In the genomic region with DNA sequence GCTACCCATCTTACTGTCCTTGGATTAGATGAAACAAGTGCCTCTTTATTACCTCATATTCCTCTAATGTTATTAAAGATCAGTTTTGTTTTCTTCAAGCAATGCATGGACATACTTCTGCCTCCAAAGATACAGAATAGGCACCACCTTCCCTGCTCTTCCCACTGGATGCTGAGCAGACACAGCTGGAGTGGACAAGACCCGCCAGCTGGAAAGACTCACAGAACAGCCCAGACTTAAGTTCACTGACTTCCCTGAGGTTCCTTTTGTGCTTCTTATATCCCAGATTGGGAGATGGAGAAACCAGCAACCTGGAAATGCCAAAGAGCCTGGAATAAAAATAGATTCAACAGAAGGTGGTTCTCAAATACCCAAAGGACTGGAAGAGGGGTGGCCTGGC, we compare ENCODE assay signal across 8 mouse cellular contexts.
DNase-seq lines count a peak whose midpoint lies in the region; ATAC-seq and TF ChIP-seq lines count a peak whose summit lies in the region.
"Had no signal": no experiment of that assay in that cellular context is flagged by ENCODE, and none has a peak within 500 bp of the region (broad histone marks: within the 10 kb centered on the region; RNA-seq: fewer than 3 reads in every experiment).

No protein-coding gene starts in this region.

- peaks cover 35% of the 10 kb centered on the region for H3K4me1 ChIP-seq in embryonic facial prominence, embryonic 12.5 days
- peaks cover 27% of the 10 kb centered on the region for H3K4me1 ChIP-seq in embryonic facial prominence, embryonic 14.5 days (ENCODE audit: control insufficient read depth, insufficient read depth, low read length)
- peaks cover 8% of the 10 kb centered on the region; the same call in 1 of the 2 replicates for H3K4me1 ChIP-seq in intestine, embryonic 16.5 days (ENCODE audit: control insufficient read depth, insufficient read depth, low read length)
- no peaks in the 10 kb centered on the region for H3K4me1 ChIP-seq in lung, postnatal 0 days (ENCODE audit: insufficient read depth, low read depth, low read length)

- peak overlapping the region; percentile 97 for H3K27ac ChIP-seq in embryonic facial prominence, embryonic 12.5 days
- H3K27ac ChIP-seq in embryonic facial prominence, embryonic 14.5 days (replicated peaks; ENCODE audit: low read depth, low read length), result peak overlapping the region; percentile 97
- H3K27ac ChIP-seq in intestine, embryonic 16.5 days (ENCODE audit: low read length), result peak overlapping the region; percentile 49
- peak overlapping the region; percentile 47; the same call in 1 of the 2 replicates for H3K27ac ChIP-seq in lung, postnatal 0 days (ENCODE audit: low read length)
- H3K27ac ChIP-seq: forebrain, embryonic 13.5 days had no signal

- 88% methylated on average over 1 of the region's 1 CpGs for WGBS in embryonic facial prominence, embryonic 12.5 days
- WGBS in embryonic facial prominence, embryonic 14.5 days, result 72% methylated on average over 1 of the region's 1 CpGs
- WGBS in intestine, embryonic 16.5 days, result 65% methylated on average over 1 of the region's 1 CpGs
- WGBS in lung, postnatal 0 days, result 55% methylated on average over 1 of the region's 1 CpGs

- no peak for TF ChIP-seq CTCF in lung, postnatal 0 days (IDR thresholded peaks at IDR 0.05)

- TF ChIP-seq EP300 in lung, postnatal 0 days (IDR thresholded peaks at IDR 0.05), result peak; percentile 58; the same call in 1 of the 2 replicates

- no peak overlapping the region for H3K4me3 ChIP-seq in embryonic facial prominence, embryonic 12.5 days
- H3K4me3 ChIP-seq in embryonic facial prominence, embryonic 14.5 days (ENCODE audit: low read depth, low read length), result no peak overlapping the region
- H3K4me3 ChIP-seq in intestine, embryonic 16.5 days (ENCODE audit: low read length), result no peak overlapping the region
- no peak overlapping the region for H3K4me3 ChIP-seq in lung, postnatal 0 days (ENCODE audit: low read depth, low read length)
- H3K4me3 ChIP-seq: forebrain, embryonic 13.5 days had no signal

- no peaks in the 10 kb centered on the region for H3K9me3 ChIP-seq in embryonic facial prominence, embryonic 12.5 days
- no peaks in the 10 kb centered on the region for H3K9me3 ChIP-seq in embryonic facial prominence, embryonic 14.5 days (ENCODE audit: control insufficient read depth, low read length)
- no peaks in the 10 kb centered on the region for H3K9me3 ChIP-seq in intestine, embryonic 16.5 days (ENCODE audit: control insufficient read depth, low read length)
- no peaks in the 10 kb centered on the region for H3K9me3 ChIP-seq in lung, postnatal 0 days (ENCODE audit: low read length)
- H3K9me3 ChIP-seq: forebrain, embryonic 13.5 days had no signal

- no peaks in the 10 kb centered on the region for H3K27me3 ChIP-seq in embryonic facial prominence, embryonic 12.5 days
- H3K27me3 ChIP-seq in embryonic facial prominence, embryonic 14.5 days (replicated peaks; ENCODE audit: control insufficient read depth, insufficient read depth, low read length), result no peaks in the 10 kb centered on the region
- no peaks in the 10 kb centered on the region for H3K27me3 ChIP-seq in intestine, embryonic 16.5 days (replicated peaks; ENCODE audit: control insufficient read depth, insufficient read depth, low read length)
- no peaks in the 10 kb centered on the region for H3K27me3 ChIP-seq in lung, postnatal 0 days (replicated peaks; ENCODE audit: insufficient read depth, low read length)
- H3K27me3 ChIP-seq: forebrain, embryonic 13.5 days had no signal

- no peak for ATAC-seq in embryonic facial prominence, embryonic 12.5 days (ENCODE audit: insufficient number of reproducible peaks, insufficient read depth, low FRiP score, low TSS enrichment)
- no peak for ATAC-seq in embryonic facial prominence, embryonic 14.5 days (ENCODE audit: low read depth)
- no peak for ATAC-seq in intestine, embryonic 16.5 days
- ATAC-seq in lung, postnatal 0 days, result peak; percentile 84
- ATAC-seq: forebrain, embryonic 13.5 days had no signal

- no peaks in the 10 kb centered on the region for H3K36me3 ChIP-seq in embryonic facial prominence, embryonic 12.5 days
- H3K36me3 ChIP-seq in embryonic facial prominence, embryonic 14.5 days (ENCODE audit: control insufficient read depth, insufficient read depth, low read length), result no peaks in the 10 kb centered on the region
- H3K36me3 ChIP-seq in intestine, embryonic 16.5 days (ENCODE audit: control insufficient read depth, insufficient read depth, low read length), result no peaks in the 10 kb centered on the region
- H3K36me3 ChIP-seq in lung, postnatal 0 days (ENCODE audit: insufficient read depth, low read length), result no peaks in the 10 kb centered on the region

- DNase-seq in embryonic facial prominence, embryonic 14.5 days (ENCODE audit: low spot score), result no peak
- peak; percentile 82 for DNase-seq in lung, postnatal 0 days (ENCODE audit: low spot score)
- no peak for DNase-seq in spleen, postnatal 4 days (ENCODE audit: low spot score in 2 of 2)
- DNase-seq in gastrocnemius, postnatal 25 days, result no peak
- no peak for DNase-seq in cerebellum, adult 11-12 months

- no peak overlapping the region for H3K9ac ChIP-seq in embryonic facial prominence, embryonic 12.5 days
- H3K9ac ChIP-seq in embryonic facial prominence, embryonic 14.5 days (ENCODE audit: low read depth, low read length), result no peak overlapping the region
- no peak overlapping the region for H3K9ac ChIP-seq in intestine, embryonic 16.5 days (ENCODE audit: low read depth, low read length)
- no peak overlapping the region for H3K9ac ChIP-seq in lung, postnatal 0 days (replicated peaks; ENCODE audit: low read depth)
- H3K9ac ChIP-seq: forebrain, embryonic 13.5 days had no signal

- H3K4me2 ChIP-seq in embryonic facial prominence, embryonic 12.5 days (replicated peaks), result no peak overlapping the region
- no peak overlapping the region for H3K4me2 ChIP-seq in embryonic facial prominence, embryonic 14.5 days (ENCODE audit: low read depth, low read length)
- no peak overlapping the region for H3K4me2 ChIP-seq in intestine, embryonic 16.5 days (ENCODE audit: low read depth, low read length)
- H3K4me2 ChIP-seq in lung, postnatal 0 days (replicated peaks; ENCODE audit: low read depth, low read length), result no peak overlapping the region
- H3K4me2 ChIP-seq: forebrain, embryonic 13.5 days had no signal

Comparison
In these comparisons a context has a peak if more than half of its experiments do, and no peak if none do; other contexts are left out.
1. H3K27ac ChIP-seq: peak in every context shown above with its lines; median percentile 97 in embryonic facial prominence, embryonic 12.5 days; 97 in embryonic facial prominence, embryonic 14.5 days; 49 in intestine, embryonic 16.5 days; 47 in lung, postnatal 0 days.